Mouse (Mus musculus): ENCODE measurements around the gene Ndufv1. TPM values are rescaled to one million over a fixed set of nuclear protein-coding genes. Genes with fewer than 3 reads are reported as not detected.
"Not testable (repeated sequence)": the region's sequence is repeated elsewhere in the genome, so short reads cannot be mapped to it uniquely, and the experiment has no call there.

The Ndufv1 gene
- polyA plus RNA-seq, 1 experiment = 77.9 TPM

- Histone ChIP-seq H3K27ac (ENCODE audit: insufficient read depth, low read length) (peak within 1 kb of the TSS; percentile 65), H3K36me3 (ENCODE audit: control insufficient read depth, insufficient read depth, low read length, poor library complexity, severe bottlenecking) (no peaks in the 10 kb centered on the region), H3K9me3 (replicated peaks; ENCODE audit: control insufficient read depth, insufficient read depth, low read length, poor library complexity, severe bottlenecking) (peaks cover 15% of the 10 kb centered on the region), H3K9ac (ENCODE audit: low read depth, poor library complexity, severe bottlenecking) (no peak within 1 kb of the TSS), H3K27me3 (ENCODE audit: control insufficient read depth, insufficient read depth, low read length, poor library complexity, severe bottlenecking) (no peaks in the 10 kb centered on the region), H3K4me1 (ENCODE audit: control insufficient read depth, insufficient read depth, low read length) (no peaks in the 10 kb centered on the region), H3K4me3 (ENCODE audit: low read depth, low read length) (no peak within 1 kb of the TSS)
- peak; percentile 86 for TF ChIP-seq EP300 (IDR thresholded peaks at IDR 0.05; ENCODE audit: insufficient read depth, low read depth, low read length)
- TF ChIP-seq POLR2A (IDR thresholded peaks at IDR 0.05; ENCODE audit: insufficient read depth, low read length) = no peak
- peak; percentile 10 for TF ChIP-seq CTCF (IDR thresholded peaks at IDR 0.05; ENCODE audit: low read depth, low read length)
Measured at GRCm38 (mm10) chr19:4045966-4046865, 33.6 kb upstream of the Ndufv1 start, which contains the start of gene Gstp2. Gene Gstp2, minus strand, starts transcription at chr19:4046023.

- not testable (repeated sequence) for H3K4me1 ChIP-seq (ENCODE audit: control insufficient read depth, insufficient read depth, low read length); H3K27ac ChIP-seq (ENCODE audit: insufficient read depth, low read length); H3K4me3 ChIP-seq (ENCODE audit: low read depth, low read length); H3K36me3 ChIP-seq (ENCODE audit: control insufficient read depth, insufficient read depth, low read length, poor library complexity, severe bottlenecking); H3K27me3 ChIP-seq (ENCODE audit: control insufficient read depth, insufficient read depth, low read length, poor library complexity, severe bottlenecking); H3K9ac ChIP-seq (ENCODE audit: low read depth, poor library complexity, severe bottlenecking)
- H3K9me3 ChIP-seq (replicated peaks; ENCODE audit: control insufficient read depth, insufficient read depth, low read length, poor library complexity, severe bottlenecking) = peaks cover 15% of the 10 kb centered on the region
Measured at GRCm38 (mm10) chr19:4044109-4044508, 31.5 kb upstream of the Ndufv1 start.

GRCm38 (mm10) chr19:4042124-4042523, 29.5 kb upstream of the Ndufv1 start:
- H3K4me3 ChIP-seq (ENCODE audit: low read depth, low read length) = peak overlapping the region; percentile 63
- H3K4me1 ChIP-seq (ENCODE audit: control insufficient read depth, insufficient read depth, low read length) = no peaks in the 10 kb centered on the region
- no peaks in the 10 kb centered on the region for H3K36me3 ChIP-seq (ENCODE audit: control insufficient read depth, insufficient read depth, low read length, poor library complexity, severe bottlenecking)
- no peak overlapping the region for H3K27ac ChIP-seq (ENCODE audit: insufficient read depth, low read length)
- peaks cover 15% of the 10 kb centered on the region for H3K9me3 ChIP-seq (replicated peaks; ENCODE audit: control insufficient read depth, insufficient read depth, low read length, poor library complexity, severe bottlenecking)
- TF ChIP-seq POLR2A (IDR thresholded peaks at IDR 0.05; ENCODE audit: insufficient read depth, low read length) (peak; percentile 52), EP300 (IDR thresholded peaks at IDR 0.05; ENCODE audit: insufficient read depth, low read depth, low read length) (0 out of 2 replicates have a peak, but pooled peaks have one; percentile 44), CTCF (IDR thresholded peaks at IDR 0.05; ENCODE audit: low read depth, low read length) (no peak)
- H3K9ac ChIP-seq (ENCODE audit: low read depth, poor library complexity, severe bottlenecking) = 0 out of 2 replicates have a peak overlapping the region, but pooled peaks have one; percentile 4
- no peaks in the 10 kb centered on the region for H3K27me3 ChIP-seq (ENCODE audit: control insufficient read depth, insufficient read depth, low read length, poor library complexity, severe bottlenecking)

GRCm38 (mm10) chr19:4041500-4041899, 28.9 kb upstream of the Ndufv1 start:
- 0 out of 2 replicates have a peak overlapping the region, but pooled peaks have one; percentile 4 for H3K9ac ChIP-seq (ENCODE audit: low read depth, poor library complexity, severe bottlenecking)
- not testable (repeated sequence) for H3K27ac ChIP-seq (ENCODE audit: insufficient read depth, low read length); H3K27me3 ChIP-seq (ENCODE audit: control insufficient read depth, insufficient read depth, low read length, poor library complexity, severe bottlenecking); H3K4me1 ChIP-seq (ENCODE audit: control insufficient read depth, insufficient read depth, low read length); H3K36me3 ChIP-seq (ENCODE audit: control insufficient read depth, insufficient read depth, low read length, poor library complexity, severe bottlenecking)
- peak overlapping the region; percentile 63 for H3K4me3 ChIP-seq (ENCODE audit: low read depth, low read length)
- H3K9me3 ChIP-seq (replicated peaks; ENCODE audit: control insufficient read depth, insufficient read depth, low read length, poor library complexity, severe bottlenecking) = peaks cover 15% of the 10 kb centered on the region

- H3K9me3 ChIP-seq (replicated peaks; ENCODE audit: control insufficient read depth, insufficient read depth, low read length, poor library complexity, severe bottlenecking) = peaks cover 15% of the 10 kb centered on the region
- H3K36me3 ChIP-seq (ENCODE audit: control insufficient read depth, insufficient read depth, low read length, poor library complexity, severe bottlenecking); H3K4me1 ChIP-seq (ENCODE audit: control insufficient read depth, insufficient read depth, low read length); H3K9ac ChIP-seq (ENCODE audit: low read depth, poor library complexity, severe bottlenecking); H3K4me3 ChIP-seq (ENCODE audit: low read depth, low read length); H3K27ac ChIP-seq (ENCODE audit: insufficient read depth, low read length); H3K27me3 ChIP-seq (ENCODE audit: control insufficient read depth, insufficient read depth, low read length, poor library complexity, severe bottlenecking): not testable (repeated sequence)
Measured at GRCm38 (mm10) chr19:4040941-4041340, 28.3 kb upstream of the Ndufv1 start.

- Histone ChIP-seq H3K9ac (ENCODE audit: low read depth, poor library complexity, severe bottlenecking) (peak within 1 kb of the TSS; percentile 68), H3K4me1 (ENCODE audit: control insufficient read depth, insufficient read depth, low read length) (no peaks in the 10 kb centered on the region), H3K36me3 (ENCODE audit: control insufficient read depth, insufficient read depth, low read length, poor library complexity, severe bottlenecking) (no peaks in the 10 kb centered on the region), H3K9me3 (replicated peaks; ENCODE audit: control insufficient read depth, insufficient read depth, low read length, poor library complexity, severe bottlenecking) (no peaks in the 10 kb centered on the region), H3K27ac (ENCODE audit: insufficient read depth, low read length) (no peak within 1 kb of the TSS), H3K4me3 (ENCODE audit: low read depth, low read length) (peak within 1 kb of the TSS; percentile 87), H3K27me3 (ENCODE audit: control insufficient read depth, insufficient read depth, low read length, poor library complexity, severe bottlenecking) (no peaks in the 10 kb centered on the region)
- TF ChIP-seq EP300 (IDR thresholded peaks at IDR 0.05; ENCODE audit: insufficient read depth, low read depth, low read length) = no peak
- TF ChIP-seq POLR2A (IDR thresholded peaks at IDR 0.05; ENCODE audit: insufficient read depth, low read length) = peak; percentile 69
Measured at GRCm38 (mm10) chr19:4037788-4038232, 25.2 kb upstream of the Ndufv1 start, which contains the start of gene Gstp1. Gene Gstp1, minus strand, starts transcription at chr19:4037985.

- H3K27me3 ChIP-seq (ENCODE audit: control insufficient read depth, insufficient read depth, low read length, poor library complexity, severe bottlenecking); H3K9me3 ChIP-seq (replicated peaks; ENCODE audit: control insufficient read depth, insufficient read depth, low read length, poor library complexity, severe bottlenecking); H3K27ac ChIP-seq (ENCODE audit: insufficient read depth, low read length); H3K36me3 ChIP-seq (ENCODE audit: control insufficient read depth, insufficient read depth, low read length, poor library complexity, severe bottlenecking); H3K4me1 ChIP-seq (ENCODE audit: control insufficient read depth, insufficient read depth, low read length): not testable (repeated sequence)
- Histone ChIP-seq H3K4me3 (ENCODE audit: low read depth, low read length) (peak overlapping the region; percentile 87), H3K9ac (ENCODE audit: low read depth, poor library complexity, severe bottlenecking) (peak overlapping the region; percentile 68)
Measured at GRCm38 (mm10) chr19:4037154-4037787, 24.7 kb upstream of the Ndufv1 start.

All from ES-Bruce4 (cell line).